Mouse (Mus musculus) embryonic facial prominence, embryonic 11.5 days (tissue): ENCODE measurements at regions not wholly inside any gene's neighbourhood (a gene's known extent, or its start where the extent isn't known, plus 50 kb on each side); places are given as distances from the start of the nearest gene placed in this dataset.
A peak's percentile ranks its signal among the peaks of the same experiment; 100 is the strongest.

ENCODE experiments used
- ATAC-seq: fragments of 200-750 bp; cut with Nextera tagmentation; replicated peaks from 2 replicates; pipeline ENCODE4 v1.8.0; 2017; ENCODE audit warnings: low read depth; ENCODE audit not compliant: insufficient number of reproducible peaks, low FRiP score, low TSS enrichment
- DNase-seq: peaks from one replicate; pipeline ENCODE4 v3.0.0-alpha.2; 2015; ENCODE audit warnings: low spot score
- H3K27ac ChIP-seq: fragments of 300-500 bp; sonication (generic); replicated peaks from 2 replicates; pipeline ENCODE4 v1.5.1; 2014; ENCODE audit warnings: mild to moderate bottlenecking, low read depth, low read length, control low read depth
- H3K27me3 ChIP-seq: fragments of 300-500 bp; sonication (generic); 2 replicates; pipeline ENCODE4 v1.6.1; 2014; ENCODE audit warnings: mild to moderate bottlenecking, low read length, moderate library complexity, mixed read lengths; ENCODE audit not compliant: control insufficient read depth, insufficient read depth
- H3K36me3 ChIP-seq: fragments of 300-500 bp; sonication (generic); replicated peaks from 2 replicates; pipeline ENCODE4 v1.6.1; 2014; ENCODE audit warnings: low read depth, mild to moderate bottlenecking, low read length, moderate library complexity, mixed read lengths; ENCODE audit not compliant: control insufficient read depth, insufficient read depth
- H3K4me1 ChIP-seq: fragments of 300-500 bp; sonication (generic); 2 replicates; pipeline ENCODE4 v1.6.1; 2014; ENCODE audit warnings: low read length, mixed read lengths; ENCODE audit not compliant: control insufficient read depth, insufficient read depth
- H3K4me2 ChIP-seq: fragments of 300-500 bp; sonication (generic); 2 replicates; pipeline ENCODE4 v1.6.1; 2014; ENCODE audit warnings: low read depth, mild to moderate bottlenecking, control low read depth, low read length, moderate library complexity
- H3K4me3 ChIP-seq: fragments of 300-500 bp; sonication (generic); 2 replicates; pipeline ENCODE4 v1.5.1; 2014; ENCODE audit warnings: low read depth, low read length, control low read depth
- H3K9ac ChIP-seq: fragments of 300-500 bp; sonication (generic); replicated peaks from 2 replicates; pipeline ENCODE4 v1.6.1; 2014; ENCODE audit warnings: mild to moderate bottlenecking, control low read depth, low read length
- H3K9me3 ChIP-seq: fragments of 300-500 bp; sonication (generic); replicated peaks from 2 replicates; pipeline ENCODE4 v1.6.1; 2016; ENCODE audit warnings: mild to moderate bottlenecking, low read length, inconsistent platforms, mixed read lengths; ENCODE audit not compliant: control insufficient read depth
- WGBS: fragments of 180-500 bp; shearing (Covaris S2); extraction: QIAGEN DNeasy Blood & Tissue Kit; methylation state at CpG from one replicate; pipeline ENCODE4 v1.1.7; 2014; 5-methylcytosine and 5-hydroxymethylcytosine counted together

DNA sequence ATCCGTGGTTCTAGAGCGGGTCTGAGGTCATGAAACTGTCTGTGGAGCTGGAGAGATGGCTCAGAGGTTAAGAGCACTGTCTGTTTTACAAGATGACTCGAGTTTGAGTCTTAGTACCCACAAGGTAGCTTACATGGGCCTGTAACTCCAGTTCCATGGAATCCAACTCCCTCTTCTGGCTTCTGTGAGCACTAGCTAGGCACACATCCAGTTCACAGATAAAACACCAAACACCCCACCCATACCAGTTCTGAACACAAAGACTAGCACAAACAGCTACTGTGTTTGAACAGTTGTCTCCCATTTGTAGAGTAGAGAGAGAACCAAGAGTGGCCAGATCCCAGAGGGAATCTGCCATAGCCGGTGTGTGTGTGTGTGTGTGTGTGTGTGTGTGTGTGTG, 224.0 kb downstream of the Zfp36l1 start:
- Histone ChIP-seq H3K9ac (no peak overlapping the region), H3K4me2 (no peak overlapping the region), H3K9me3 (no peaks in the 10 kb centered on the region), H3K4me3 (no peak overlapping the region), H3K36me3 (no peaks in the 10 kb centered on the region), H3K4me1 (peaks cover 6% of the 10 kb centered on the region), H3K27me3 (no peaks in the 10 kb centered on the region), H3K27ac (no peak overlapping the region)
- DNase-seq (no peak), ATAC-seq (no peak)
- 91% methylated on average over 4 of the region's 4 CpGs for WGBS

DNA sequence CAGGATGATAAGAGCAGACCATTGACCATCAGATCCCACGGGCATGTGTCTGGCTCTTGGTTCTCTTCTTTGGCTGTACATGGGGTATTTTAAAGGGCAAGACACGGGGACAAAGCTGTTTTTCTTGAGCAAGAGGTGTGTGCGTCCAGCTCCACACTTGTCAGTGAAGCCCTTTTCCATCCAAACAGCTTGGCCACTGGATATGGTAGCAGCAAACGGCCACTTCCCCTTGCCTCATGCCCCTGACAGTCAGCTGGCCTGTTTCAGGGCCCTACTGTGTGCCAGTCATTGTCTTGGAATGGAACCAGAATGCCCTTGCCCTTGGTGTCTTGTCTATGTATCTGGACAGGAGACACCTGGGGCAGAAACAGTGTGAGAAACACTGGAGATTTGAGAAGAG, 224.7 kb downstream of the Zfp36l1 start:
- Histone ChIP-seq H3K4me2 (no peak overlapping the region), H3K9me3 (no peaks in the 10 kb centered on the region), H3K27ac (0 out of 2 replicates have a peak overlapping the region, but pooled peaks have one; percentile 13), H3K4me1 (peaks cover 6% of the 10 kb centered on the region), H3K36me3 (no peaks in the 10 kb centered on the region), H3K9ac (no peak overlapping the region), H3K4me3 (no peak overlapping the region), H3K27me3 (no peaks in the 10 kb centered on the region)
- ATAC-seq (no peak), DNase-seq (no peak)
- WGBS = 74% methylated on average over 4 of the region's 4 CpGs

GRCm38 (mm10) chr12:79887225-79887886, 225.5 kb downstream of the Zfp36l1 start:
- whole genome bisulfite sequencing = 48% methylated on average over 12 of the region's 12 CpGs
- Histone ChIP-seq H3K27ac (no peak overlapping the region), H3K9ac (no peak overlapping the region), H3K4me1 (peaks cover 6% of the 10 kb centered on the region), H3K9me3 (no peaks in the 10 kb centered on the region), H3K36me3 (no peaks in the 10 kb centered on the region), H3K27me3 (no peaks in the 10 kb centered on the region), H3K4me2 (no peak overlapping the region), H3K4me3 (no peak overlapping the region)
- ATAC-seq (no peak), DNase-seq (peak; percentile 65)

GRCm38 (mm10) chr12:79886494-79886893, 226.3 kb downstream of the Zfp36l1 start:
- Histone ChIP-seq H3K4me1 (peaks cover 6% of the 10 kb centered on the region), H3K9ac (no peak overlapping the region), H3K9me3 (no peaks in the 10 kb centered on the region), H3K27me3 (no peaks in the 10 kb centered on the region), H3K4me3 (no peak overlapping the region), H3K36me3 (no peaks in the 10 kb centered on the region), H3K27ac (no peak overlapping the region), H3K4me2 (no peak overlapping the region)
- ATAC-seq (no peak), DNase-seq (no peak)
- WGBS = 76% methylated on average over 3 of the region's 3 CpGs

- Histone ChIP-seq H3K9ac (no peak overlapping the region), H3K27me3 (no peaks in the 10 kb centered on the region), H3K4me3 (no peak overlapping the region), H3K9me3 (no peaks in the 10 kb centered on the region), H3K36me3 (no peaks in the 10 kb centered on the region), H3K27ac (no peak overlapping the region), H3K4me2 (no peak overlapping the region), H3K4me1 (peaks cover 7% of the 10 kb centered on the region)
- ATAC-seq = no peak
- WGBS = 91% methylated on average over 2 of the region's 2 CpGs
- DNase-seq = no peak
These were observed 227.5 kb downstream of the Zfp36l1 start for GRCm38 (mm10) chr12:79885286-79885685.

DNA sequence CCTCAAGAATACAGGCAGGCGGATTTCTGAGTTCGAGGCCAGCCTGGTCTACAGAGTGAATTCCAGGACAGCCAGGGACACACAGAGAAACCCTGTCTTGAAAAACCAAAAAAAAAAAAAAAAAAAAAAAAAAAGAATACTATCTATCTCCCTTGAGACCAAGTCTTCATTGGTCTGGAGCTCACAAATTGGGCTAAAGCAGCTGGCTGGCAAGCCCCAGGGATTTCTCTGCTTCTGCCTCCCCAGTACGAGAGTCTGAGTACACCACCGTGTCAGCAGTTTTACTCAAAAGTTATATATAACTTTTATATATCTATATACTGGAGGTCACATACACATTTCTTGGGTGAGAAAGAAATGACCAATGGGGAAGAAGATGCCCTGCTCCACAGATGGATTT, 229.2 kb downstream of the Zfp36l1 start:
- no peak for ATAC-seq
- WGBS = 89% methylated on average over 4 of the region's 4 CpGs

DNA sequence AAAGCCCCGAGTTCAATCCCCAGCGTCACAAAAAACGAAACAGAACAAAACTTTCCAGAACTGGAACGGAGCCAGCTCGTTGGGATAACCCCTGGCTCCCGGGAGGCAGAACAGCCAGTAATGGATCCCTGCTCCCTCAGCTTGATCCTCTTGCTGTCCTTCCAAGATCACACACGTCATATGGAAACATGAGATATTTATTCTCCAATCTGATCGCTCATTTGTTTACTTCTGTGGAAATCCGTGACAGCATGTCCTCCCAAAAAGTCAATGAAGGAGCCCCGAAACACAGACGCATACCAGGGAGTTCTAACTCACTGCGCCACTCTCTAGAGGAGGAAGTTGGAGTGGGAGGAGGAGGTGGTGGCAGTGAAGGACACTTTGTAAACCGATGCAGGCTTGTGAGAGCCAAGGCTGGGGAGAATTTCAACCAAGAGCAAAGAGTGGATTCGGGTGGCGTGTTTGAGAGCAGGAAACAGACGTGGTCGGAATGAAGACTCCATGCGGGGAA, 232.0 kb downstream of the Zfp36l1 start:
- ATAC-seq = no peak
- Histone ChIP-seq H3K9ac (peak overlapping the region; percentile 13; the same call in 1 of the 2 replicates), H3K36me3 (no peaks in the 10 kb centered on the region), H3K4me2 (no peak overlapping the region), H3K27me3 (no peaks in the 10 kb centered on the region), H3K9me3 (no peaks in the 10 kb centered on the region), H3K27ac (peak overlapping the region; percentile 67; the same call in 1 of the 2 replicates), H3K4me3 (no peak overlapping the region), H3K4me1 (peaks cover 7% of the 10 kb centered on the region)
- no peak for DNase-seq
- whole genome bisulfite sequencing = 55% methylated on average over 18 of the region's 18 CpGs

More for the DNA sequence above, 229.2 kb downstream of the Zfp36l1 start:
- Histone ChIP-seq H3K4me2 (no peak overlapping the region), H3K4me3 (no peak overlapping the region), H3K9me3 (no peaks in the 10 kb centered on the region), H3K9ac (no peak overlapping the region), H3K27ac (no peak overlapping the region), H3K36me3 (no peaks in the 10 kb centered on the region), H3K27me3 (no peaks in the 10 kb centered on the region), H3K4me1 (peaks cover 7% of the 10 kb centered on the region)
- no peak for DNase-seq

DNA sequence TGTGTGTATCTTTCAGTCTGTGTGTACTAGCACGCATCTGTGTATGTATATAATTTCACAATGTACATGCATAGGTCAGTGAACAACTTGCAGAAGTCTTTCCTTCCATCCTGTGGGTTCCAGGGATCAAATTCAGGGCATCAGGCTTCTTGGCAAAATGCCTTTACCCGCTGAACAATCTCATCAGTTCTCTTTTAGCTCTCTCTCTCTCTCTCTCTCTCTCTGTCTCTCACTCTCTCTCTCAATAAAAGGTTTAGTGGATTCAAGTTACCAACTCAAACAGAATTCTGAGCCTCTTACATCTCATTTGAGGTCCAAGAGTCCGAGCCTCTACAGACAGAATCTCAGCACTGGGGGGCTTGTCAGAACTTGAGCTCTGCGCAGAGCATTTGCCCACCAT, 232.5 kb downstream of the Zfp36l1 start:
- no peaks in the 10 kb centered on the region for H3K27me3 ChIP-seq
- H3K36me3 ChIP-seq = no peaks in the 10 kb centered on the region
- no peak overlapping the region for H3K4me3 ChIP-seq
- H3K4me2 ChIP-seq = no peak overlapping the region
- no peaks in the 10 kb centered on the region for H3K9me3 ChIP-seq
- ATAC-seq = no peak
- DNase-seq = no peak
- H3K27ac ChIP-seq = peak overlapping the region; percentile 67
- peaks cover 7% of the 10 kb centered on the region for H3K4me1 ChIP-seq
- no peak overlapping the region for H3K9ac ChIP-seq
- 55% methylated on average over 4 of the region's 4 CpGs for WGBS
